Mouse (Mus musculus) kidney, adult 2 months (tissue): ENCODE results near the gene Dlst.

Experiments
- CTCF ChIP-seq: fragments of 200-500 bp; conservative IDR thresholded peaks from 2 replicates; pipeline ENCODE4 v1.5.1; 2011; ENCODE audit warnings: low read depth, mild to moderate bottlenecking, control low read depth, low read length, moderate library complexity, mixed read lengths; ENCODE audit not compliant: insufficient read depth, insufficient read length
- POLR2A ChIP-seq: fragments of 200-500 bp; IDR thresholded peaks from one replicate; pipeline ENCODE4 v1.6.1; 2011; ENCODE audit warnings: low read depth, low read length, control low read depth

DNA sequence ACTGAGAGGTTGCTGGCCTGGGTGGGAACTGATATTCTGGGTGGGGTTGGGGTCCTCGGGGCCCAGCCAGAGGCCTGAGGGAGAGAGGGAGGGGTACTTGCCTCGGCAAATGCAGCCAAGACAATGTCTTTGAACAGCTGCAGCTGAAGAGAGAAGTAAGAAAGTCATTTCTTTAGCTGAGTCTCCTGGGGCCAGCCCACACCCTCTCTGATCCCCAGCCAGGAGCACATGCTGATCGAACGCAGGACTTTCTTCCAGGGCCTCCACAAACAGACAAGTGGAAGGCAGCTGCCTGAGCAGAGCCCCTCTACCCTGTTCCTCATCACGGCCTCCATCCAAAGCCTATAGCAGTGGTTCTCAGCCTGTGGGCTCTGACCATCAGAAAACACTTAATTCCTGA lies 54.4 kb downstream of the Dlst start:
- no peak for TF ChIP-seq CTCF
- no peak for TF ChIP-seq POLR2A
